Comparison of ENCODE assay signal across 22 mouse cellular contexts in genomic region chr19:53392781-53393343, GRCm38 (mm10). TPM values are rescaled to one million over a fixed set of nuclear protein-coding genes. Genes with fewer than 3 reads are reported as not detected.
A peak's percentile ranks its signal among the peaks of the same experiment; 100 is the strongest.
DNase-seq lines count a peak whose midpoint lies in the region; ATAC-seq and TF ChIP-seq lines count a peak whose summit lies in the region.
"Had no signal": no experiment of that assay in that cellular context is flagged by ENCODE, and none has a peak within 500 bp of the region (broad histone marks: within the 10 kb centered on the region; RNA-seq: fewer than 3 reads in every experiment).

No protein-coding gene starts in this region.

- 64% methylated on average over 8 of the region's 8 CpGs for WGBS in kidney, embryonic 15.5 days
- 45% methylated on average over 8 of the region's 8 CpGs for WGBS in stomach, postnatal 0 days

- H3K4me2 ChIP-seq in kidney, embryonic 15.5 days, result no peak overlapping the region
- H3K4me2 ChIP-seq in stomach, postnatal 0 days (replicated peaks; ENCODE audit: low read depth), result no peak overlapping the region
- H3K4me2 ChIP-seq: forebrain, embryonic 15.5 days; heart, embryonic 15.5 days had no signal

- no peaks in the 10 kb centered on the region for H3K9me3 ChIP-seq in kidney, embryonic 15.5 days (replicated peaks)
- no peaks in the 10 kb centered on the region for H3K9me3 ChIP-seq in stomach, postnatal 0 days (ENCODE audit: control insufficient read depth, low read length)
- H3K9me3 ChIP-seq: forebrain, embryonic 15.5 days; heart, embryonic 15.5 days; hindbrain, embryonic 10.5 days; liver, embryonic 12.5 days; midbrain, embryonic 10.5 days had no signal

- H3K27me3 ChIP-seq in kidney, embryonic 15.5 days, result no peaks in the 10 kb centered on the region
- H3K27me3 ChIP-seq in stomach, postnatal 0 days (ENCODE audit: control insufficient read depth, insufficient read depth, low read length), result no peaks in the 10 kb centered on the region
- H3K27me3 ChIP-seq: forebrain, embryonic 15.5 days; heart, embryonic 15.5 days; liver, embryonic 12.5 days had no signal

- no peak for DNase-seq in kidney, postnatal 4 days
- DNase-seq in ovary, adult 18-20 months (ENCODE audit: low spot score), result peak; percentile 45
- no peak for DNase-seq in ovary, postnatal 14 days (ENCODE audit: low spot score)
- peak; percentile 91 for DNase-seq in ES-CJ7 (ENCODE audit: low read depth, low spot score)
- DNase-seq in stomach, postnatal 0 days (ENCODE audit: low spot score), result peak; percentile 66
- DNase-seq in left cerebral cortex, postnatal 10 days (ENCODE audit: extremely low spot score in 1 of 2, low spot score in 2 of 2), result no peak
- DNase-seq: cerebellum, postnatal 14 days; gastrocnemius, adult 2 months; thymus, postnatal 14 days had no signal

- intact Hi-C loops in left cerebral cortex, postnatal 10 days (cut with DNase I), result loop anchor here (5.0 kb wide), 1 partner anchor 139 kb away; no protein-coding TSS in a partner anchor

- H3K27ac ChIP-seq in kidney, embryonic 15.5 days, result 0 out of 2 replicates have a peak overlapping the region, but pooled peaks have one; percentile 14
- no peak overlapping the region; the same call in 1 of the 2 replicates for H3K27ac ChIP-seq in stomach, postnatal 0 days (replicated peaks)
- H3K27ac ChIP-seq: forebrain, embryonic 15.5 days; gastrocnemius, adult 2 months; heart, embryonic 15.5 days; hindbrain, embryonic 10.5 days; midbrain, embryonic 10.5 days had no signal

- ATAC-seq in kidney, embryonic 15.5 days (replicated peaks; ENCODE audit: low FRiP score), result no peak
- no peak for ATAC-seq in stomach, postnatal 0 days (ENCODE audit: low FRiP score, low TSS enrichment)
- ATAC-seq: forebrain, embryonic 15.5 days; inflammation-experienced regulatory T-cells, adult 6 months; liver, embryonic 12.5 days had no signal

- H3K36me3 ChIP-seq in kidney, embryonic 15.5 days, result peaks cover 12% of the 10 kb centered on the region
- H3K36me3 ChIP-seq in stomach, postnatal 0 days (ENCODE audit: control insufficient read depth, insufficient read depth, low read length), result no peaks in the 10 kb centered on the region

- TF ChIP-seq CTCF in stomach, postnatal 0 days (IDR thresholded peaks at IDR 0.05; ENCODE audit: low read depth), result no peak

- H3K9ac ChIP-seq in kidney, embryonic 15.5 days, result no peak overlapping the region
- H3K9ac ChIP-seq in stomach, postnatal 0 days (ENCODE audit: low read length), result no peak overlapping the region
- H3K9ac ChIP-seq: forebrain, embryonic 15.5 days; heart, embryonic 15.5 days; liver, embryonic 12.5 days had no signal

- peaks cover 21% of the 10 kb centered on the region for H3K4me1 ChIP-seq in kidney, embryonic 15.5 days
- no peaks in the 10 kb centered on the region for H3K4me1 ChIP-seq in stomach, postnatal 0 days (replicated peaks; ENCODE audit: control insufficient read depth, insufficient read depth)

- no peak for TF ChIP-seq EP300 in stomach, postnatal 0 days (optimal IDR thresholded peaks at IDR 0.05)

- H3K4me3 ChIP-seq in kidney, embryonic 15.5 days (replicated peaks), result no peak overlapping the region
- H3K4me3 ChIP-seq in stomach, postnatal 0 days (ENCODE audit: low read depth, low read length), result no peak overlapping the region
- H3K4me3 ChIP-seq: erythroblast, embryonic 14.5 days; forebrain, embryonic 15.5 days; gastrocnemius, adult 2 months; heart, embryonic 15.5 days; hindbrain, embryonic 10.5 days; liver, embryonic 12.5 days; midbrain, embryonic 10.5 days had no signal

RNA-seq across cellular contexts. Expression of gene Smndc1, which starts 2.5 kb away (rescaled TPM):
- polyA plus RNA-seq in kidney, embryonic 15.5 days (2015; fragmentation: Nextera tagmentation; extraction: Ambion mirVana), result 40.6 and 45.1 TPM in 2 replicates
- 26.1 and 26.6 TPM in 2 replicates for polyA plus RNA-seq in stomach, postnatal 0 days (2015; fragmentation: Nextera tagmentation; extraction: Ambion mirVana)
- 10 to 100 TPM; 32.3 to 38.3 TPM for total RNA-seq in left cerebral cortex, postnatal 10 days (2021)

RNA-seq across cellular contexts. Expression of gene Gm10197, which starts 21.3 kb away (rescaled TPM):
- not detected in 2 replicates for polyA plus RNA-seq in kidney, embryonic 15.5 days (2015; fragmentation: Nextera tagmentation; extraction: Ambion mirVana)
- polyA plus RNA-seq in stomach, postnatal 0 days (2015; fragmentation: Nextera tagmentation; extraction: Ambion mirVana), result not detected in 2 replicates
- not detected for total RNA-seq in left cerebral cortex, postnatal 10 days (2021)
- total RNA-seq: gastrocnemius, adult 2 months; granulocyte monocyte progenitor cell, adult 5-6 weeks; left cerebral cortex, adult 18-20 months; neutrophil, adult 5-6 weeks had no signal
- polyA plus RNA-seq: erythroblast, embryonic 14.5 days; forebrain, embryonic 15.5 days; heart, embryonic 15.5 days; hindbrain, embryonic 10.5 days; inflammation-experienced regulatory T-cells, adult 6 months; limb, embryonic 11.5 days; liver, embryonic 12.5 days; lung, embryonic 16.5 days had no signal

Comparison
In these comparisons a context has a peak if more than half of its experiments do, and no peak if none do; other contexts are left out.
1. DNase-seq: peak in ovary, adult 18-20 months (single experiment), ES-CJ7 (single experiment) and stomach, postnatal 0 days (single experiment); none in kidney, postnatal 4 days (0 of 2), ovary, postnatal 14 days (single experiment) and left cerebral cortex, postnatal 10 days (0 of 2).